Mouse (Mus musculus) G1E (cell line): ENCODE results near the gene Ankrd13c. TPM values are rescaled to one million over a fixed set of nuclear protein-coding genes. Genes with fewer than 3 reads are reported as not detected.

ENCODE experiments used
- ATAC-seq: 2 replicates; pipeline ENCODE4 v1.8.0; 2016; ENCODE audit warnings: mild to moderate bottlenecking; ENCODE audit not compliant: insufficient number of reproducible peaks, poor library complexity, low FRiP score, severe bottlenecking; ENCODE audit errors: extremely low read depth
- DNase-seq: peaks from one replicate; pipeline ENCODE4 v3.0.0; 2012; ENCODE audit warnings: low spot score
- H3K27me3 ChIP-seq: 2 replicates; pipeline ENCODE4 v1.6.1; 2012; ENCODE audit warnings: mild to moderate bottlenecking, low read length, inconsistent platforms; ENCODE audit not compliant: insufficient read depth
- H3K36me3 ChIP-seq: replicated peaks from 2 replicates; pipeline ENCODE3; 2012; ENCODE audit warnings: mild to moderate bottlenecking, inconsistent platforms
- H3K4me1 ChIP-seq: 2 replicates; pipeline ENCODE4 v1.6.1; 2012; ENCODE audit warnings: low read depth, low read length, inconsistent platforms, mixed read lengths; ENCODE audit not compliant: insufficient read depth
- H3K4me3 ChIP-seq: 2 replicates; pipeline ENCODE4 v1.5.1; 2012; ENCODE audit warnings: low read depth, mild to moderate bottlenecking, inconsistent platforms, low read length, moderate library complexity, mixed read lengths
- H3K9me3 ChIP-seq: replicated peaks from 2 replicates; pipeline ENCODE4 v1.6.1; 2012; ENCODE audit warnings: inconsistent platforms
- CTCF ChIP-seq: IDR thresholded peaks from 2 replicates; pipeline ENCODE4 v1.5.1; 2012; ENCODE audit warnings: low read depth, low read length, inconsistent platforms, mixed read lengths
- GATA1 ChIP-seq: IDR thresholded peaks from 2 replicates; pipeline ENCODE4 v1.6.1; 2012; ENCODE audit warnings: borderline replicate concordance, low read length, inconsistent platforms, mixed read lengths
- GATA2 ChIP-seq: IDR thresholded peaks from 2 replicates; pipeline ENCODE4 v1.6.1; 2012; ENCODE audit warnings: low read depth, low read length, inconsistent platforms, borderline replicate concordance
- POLR2AphosphoS5 ChIP-seq: IDR thresholded peaks from 2 replicates; pipeline ENCODE4 v1.6.1; 2012; ENCODE audit warnings: low read depth, low read length, inconsistent platforms; ENCODE audit not compliant: insufficient replicate concordance
- TAL1 ChIP-seq: conservative IDR thresholded peaks from 2 replicates; pipeline ENCODE4 v1.6.1; 2012; ENCODE audit warnings: low read depth, low read length, inconsistent platforms, mixed read lengths
- polyA plus RNA-seq: library from polyadenylated mRNA; stranded (reverse); fragments of >175 nt; gene quantifications from 2 replicates; pipeline ENCODE4 v1.2.3, GENCODE M21; 2012
- total RNA-seq, 2 experiments: library from RNA; stranded (forward) in 1 of 2; stranded (reverse) in 1 of 2; fragments of 200-1000 nt in 1 of 2; fragments of >200 nt in 1 of 2; fragmentation: Nextera tagmentation in 1 of 2; gene quantifications; 2 replicates each; pipeline ENCODE4 v1.2.3; 2014 to 2017

Gene Ankrd13c
- total and polyA plus RNA-seq, 3 experiments, result 36.1 to 82.8 (median 51.3) TPM

- Histone ChIP-seq H3K9me3 (no peaks in the 10 kb centered on the region), H3K36me3 (no peaks in the 10 kb centered on the region), H3K4me1 (no peaks in the 10 kb centered on the region), H3K27me3 (no peaks in the 10 kb centered on the region), H3K4me3 (no peak overlapping the region)
- TF ChIP-seq CTCF (no peak), GATA2 (no peak), GATA1 (no peak)
- ATAC-seq (no peak), DNase-seq (no peak)
Measured at GRCm38 (mm10) chr3:157912155-157912554, 34.9 kb upstream of the Ankrd13c start.

- ATAC-seq, result no peak
- no peak for DNase-seq
- Histone ChIP-seq H3K36me3 (no peaks in the 10 kb centered on the region), H3K27me3 (no peaks in the 10 kb centered on the region), H3K4me1 (no peaks in the 10 kb centered on the region), H3K4me3 (no peak overlapping the region), H3K9me3 (no peaks in the 10 kb centered on the region)
- TF ChIP-seq GATA1 (no peak), GATA2 (no peak)
Measured at GRCm38 (mm10) chr3:157916336-157916735, 30.7 kb upstream of the Ankrd13c start.

GRCm38 (mm10) chr3:157921376-157921775, 25.7 kb upstream of the Ankrd13c start:
- Histone ChIP-seq H3K4me1 (no peaks in the 10 kb centered on the region), H3K36me3 (no peaks in the 10 kb centered on the region)

GRCm38 (mm10) chr3:157923268-157923835, 23.7 kb upstream of the Ankrd13c start:
- TF ChIP-seq TAL1, result no peak
- TF ChIP-seq GATA1, result no peak
- no peak for TF ChIP-seq POLR2AphosphoS5
- no peak for TF ChIP-seq GATA2
- TF ChIP-seq CTCF, result no peak
- DNase-seq (no peak), ATAC-seq (no peak)
- no peaks in the 10 kb centered on the region for H3K9me3 ChIP-seq
- H3K36me3 ChIP-seq, result no peaks in the 10 kb centered on the region
- H3K4me1 ChIP-seq, result no peaks in the 10 kb centered on the region
- H3K27me3 ChIP-seq, result peaks cover 11% of the 10 kb centered on the region
- no peak overlapping the region for H3K4me3 ChIP-seq

More at GRCm38 (mm10) chr3:157921376-157921775, 25.7 kb upstream of the Ankrd13c start:
- TF ChIP-seq POLR2AphosphoS5, result no peak
- no peak for TF ChIP-seq GATA1
- no peak for TF ChIP-seq GATA2
- TF ChIP-seq CTCF, result no peak
- no peak for TF ChIP-seq TAL1
- DNase-seq, result no peak
- no peak overlapping the region for H3K4me3 ChIP-seq
- ATAC-seq, result no peak
- H3K27me3 ChIP-seq, result peaks cover 6% of the 10 kb centered on the region; the same call in 1 of the 2 replicates
- no peaks in the 10 kb centered on the region for H3K9me3 ChIP-seq

- Histone ChIP-seq H3K4me3 (no peak within 1 kb of the TSS), H3K4me1 (no peaks in the 10 kb centered on the region), H3K36me3 (no peaks in the 10 kb centered on the region), H3K9me3 (no peaks in the 10 kb centered on the region), H3K27me3 (peaks cover 11% of the 10 kb centered on the region)
- TF ChIP-seq TAL1, result no peak
- TF ChIP-seq GATA2, result no peak
- no peak for TF ChIP-seq GATA1
- no peak for TF ChIP-seq CTCF
- TF ChIP-seq POLR2AphosphoS5, result no peak
- ATAC-seq (no peak), DNase-seq (no peak)
Measured at GRCm38 (mm10) chr3:157924692-157925328, 22.2 kb upstream of the Ankrd13c start, which contains the start of gene Cth. Cth (minus strand) TSS chr3:157925077.

- Histone ChIP-seq H3K27me3 (peaks cover 11% of the 10 kb centered on the region), H3K4me3 (no peak overlapping the region), H3K9me3 (no peaks in the 10 kb centered on the region), H3K4me1 (no peaks in the 10 kb centered on the region), H3K36me3 (no peaks in the 10 kb centered on the region)
- no peak for DNase-seq
- TF ChIP-seq GATA1, result no peak
- no peak for TF ChIP-seq CTCF
- TF ChIP-seq POLR2AphosphoS5, result no peak
- ATAC-seq, result no peak
Measured at GRCm38 (mm10) chr3:157925706-157926510, 21.1 kb upstream of the Ankrd13c start.
